Mouse (Mus musculus) embryonic facial prominence, embryonic 15.5 days (tissue): ENCODE results near the gene Ogdhl. TPM values are rescaled to one million over a fixed set of nuclear protein-coding genes. Genes with fewer than 3 reads are reported as not detected.
A peak's percentile ranks its signal among the peaks of the same experiment; 100 is the strongest.

ENCODE experiments used
- ATAC-seq: fragments of 200-750 bp; cut with Nextera tagmentation; 2 replicates; pipeline ENCODE4 v1.8.0; 2017; ENCODE audit warnings: low read depth, moderate TSS enrichment; ENCODE audit not compliant: insufficient number of reproducible peaks, low FRiP score, low TSS enrichment
- H3K27ac ChIP-seq: fragments of 300-500 bp; sonication (generic); replicated peaks from 2 replicates; pipeline ENCODE4 v1.5.1; 2015; ENCODE audit warnings: mild to moderate bottlenecking, inconsistent platforms
- H3K27me3 ChIP-seq: fragments of 300-500 bp; sonication (generic); 2 replicates; pipeline ENCODE4 v1.6.1; 2015; ENCODE audit warnings: inconsistent platforms
- H3K36me3 ChIP-seq: fragments of 300-500 bp; sonication (generic); 2 replicates; pipeline ENCODE4 v1.6.1; 2015; ENCODE audit warnings: mild to moderate bottlenecking, inconsistent platforms
- H3K4me1 ChIP-seq: fragments of 300-500 bp; sonication (generic); 2 replicates; pipeline ENCODE4 v1.6.1; 2015; ENCODE audit warnings: inconsistent platforms
- H3K4me2 ChIP-seq: fragments of 300-500 bp; sonication (generic); replicated peaks from 2 replicates; pipeline ENCODE4 v1.6.1; 2015; ENCODE audit warnings: mild to moderate bottlenecking, inconsistent platforms
- H3K4me3 ChIP-seq: fragments of 300-500 bp; sonication (generic); replicated peaks from 2 replicates; pipeline ENCODE4 v1.5.1; 2015; ENCODE audit warnings: mild to moderate bottlenecking, inconsistent platforms
- H3K9ac ChIP-seq: fragments of 300-500 bp; sonication (generic); 2 replicates; pipeline ENCODE4 v1.6.1; 2015; ENCODE audit warnings: inconsistent platforms
- H3K9me3 ChIP-seq: fragments of 300-500 bp; sonication (generic); replicated peaks from 2 replicates; pipeline ENCODE4 v1.6.1; 2016; ENCODE audit warnings: inconsistent platforms
- WGBS: fragments of 180-500 bp; shearing (Covaris S2); methylation state at CpG from one replicate; pipeline ENCODE4 v1.1.7; 2015; 5-methylcytosine and 5-hydroxymethylcytosine counted together
- polyA plus RNA-seq: library from polyadenylated mRNA; unstranded; fragments of >200 nt; fragmentation: Nextera tagmentation; extraction: Ambion mirVana; gene quantifications from 2 replicates; pipeline ENCODE4 v1.2.1, GENCODE M21; 2015

Gene Ogdhl
- 12.5 and 13.9 TPM in 2 replicates for polyA plus RNA-seq

- 4% methylated on average over 48 of the region's 50 CpGs for WGBS
Measured at GRCm38 (mm10) chr14:32321732-32322685, at the start of gene Ogdhl. Gene Ogdhl (plus strand): TSS chr14:32322019.

GRCm38 (mm10) chr14:32301622-32302021, 20.2 kb upstream of the Ogdhl start:
- H3K4me1 ChIP-seq: no peaks in the 10 kb centered on the region
- 0 out of 2 replicates have a peak, but pooled peaks cover 8% of the 10 kb centered on the region for H3K36me3 ChIP-seq
- H3K9me3 ChIP-seq: no peaks in the 10 kb centered on the region
- 49% methylated on average over 12 of the region's 12 CpGs for WGBS
- H3K27me3 ChIP-seq: no peaks in the 10 kb centered on the region
- H3K9ac ChIP-seq: no peak overlapping the region
- H3K4me3 ChIP-seq: no peak overlapping the region
- no peak overlapping the region for H3K4me2 ChIP-seq
- no peak for ATAC-seq
- no peak overlapping the region for H3K27ac ChIP-seq

More at GRCm38 (mm10) chr14:32321732-32322685, at the start of gene Ogdhl:
- H3K4me1 ChIP-seq: peaks cover 13% of the 10 kb centered on the region; the same call in 1 of the 2 replicates
- H3K27me3 ChIP-seq: no peaks in the 10 kb centered on the region
- no peaks in the 10 kb centered on the region for H3K9me3 ChIP-seq
- H3K4me3 ChIP-seq: peak within 1 kb of the TSS; percentile 72
- ATAC-seq: peak; percentile 76
- H3K4me2 ChIP-seq: peak within 1 kb of the TSS; percentile 90
- no peak within 1 kb of the TSS for H3K27ac ChIP-seq
- no peaks in the 10 kb centered on the region for H3K36me3 ChIP-seq
- H3K9ac ChIP-seq: peak within 1 kb of the TSS; percentile 55

- ATAC-seq: no peak
- Histone ChIP-seq H3K4me1 (no peaks in the 10 kb centered on the region), H3K27ac (no peak overlapping the region), H3K27me3 (no peaks in the 10 kb centered on the region), H3K36me3 (0 out of 2 replicates have a peak, but pooled peaks cover 8% of the 10 kb centered on the region), H3K9ac (no peak overlapping the region), H3K9me3 (no peaks in the 10 kb centered on the region), H3K4me2 (no peak overlapping the region), H3K4me3 (no peak overlapping the region)
- WGBS: 84% methylated on average over 7 of the region's 7 CpGs
Measured at GRCm38 (mm10) chr14:32302423-32302822, 19.4 kb upstream of the Ogdhl start.

GRCm38 (mm10) chr14:32304921-32305320, 16.9 kb upstream of the Ogdhl start:
- no peak overlapping the region for H3K9ac ChIP-seq
- H3K27me3 ChIP-seq: no peaks in the 10 kb centered on the region
- WGBS: 90% methylated on average over 8 of the region's 8 CpGs
- no peaks in the 10 kb centered on the region for H3K4me1 ChIP-seq
- no peaks in the 10 kb centered on the region for H3K9me3 ChIP-seq
- H3K27ac ChIP-seq: no peak overlapping the region
- no peak overlapping the region for H3K4me3 ChIP-seq
- ATAC-seq: no peak
- H3K4me2 ChIP-seq: no peak overlapping the region
- H3K36me3 ChIP-seq: no peaks in the 10 kb centered on the region

- Histone ChIP-seq H3K27ac (no peak overlapping the region), H3K4me2 (no peak overlapping the region)
- 43% methylated on average over 8 of the region's 8 CpGs for whole genome bisulfite sequencing
Measured at GRCm38 (mm10) chr14:32309876-32310275, 11.9 kb upstream of the Ogdhl start.

GRCm38 (mm10) chr14:32311381-32312035, 10.3 kb upstream of the Ogdhl start:
- H3K9ac ChIP-seq: no peak overlapping the region
- no peaks in the 10 kb centered on the region for H3K27me3 ChIP-seq
- H3K9me3 ChIP-seq: no peaks in the 10 kb centered on the region
- ATAC-seq: no peak
- no peak overlapping the region for H3K4me3 ChIP-seq
- H3K4me2 ChIP-seq: no peak overlapping the region
- no peaks in the 10 kb centered on the region for H3K36me3 ChIP-seq
- no peak overlapping the region for H3K27ac ChIP-seq
- WGBS: 93% methylated on average over 2 of the region's 2 CpGs
- H3K4me1 ChIP-seq: no peaks in the 10 kb centered on the region

More at GRCm38 (mm10) chr14:32309876-32310275, 11.9 kb upstream of the Ogdhl start:
- Histone ChIP-seq H3K9ac (no peak overlapping the region), H3K4me3 (no peak overlapping the region), H3K4me1 (no peaks in the 10 kb centered on the region), H3K9me3 (no peaks in the 10 kb centered on the region), H3K27me3 (no peaks in the 10 kb centered on the region), H3K36me3 (no peaks in the 10 kb centered on the region)
- ATAC-seq: no peak

GRCm38 (mm10) chr14:32317822-32318221, 4.0 kb upstream of the Ogdhl start:
- WGBS: 5% methylated on average over 4 of the region's 4 CpGs
- H3K27ac ChIP-seq: no peak overlapping the region
- no peak overlapping the region for H3K9ac ChIP-seq
- ATAC-seq: no peak
- no peaks in the 10 kb centered on the region for H3K9me3 ChIP-seq
- no peaks in the 10 kb centered on the region for H3K27me3 ChIP-seq
- H3K4me1 ChIP-seq: peaks cover 13% of the 10 kb centered on the region; the same call in 1 of the 2 replicates
- no peak overlapping the region for H3K4me2 ChIP-seq
- no peaks in the 10 kb centered on the region for H3K36me3 ChIP-seq
- H3K4me3 ChIP-seq: no peak overlapping the region

GRCm38 (mm10) chr14:32323221-32323620, 1.4 kb downstream of the Ogdhl start:
- H3K4me3 ChIP-seq: no peak overlapping the region
- no peak for ATAC-seq
- peaks cover 13% of the 10 kb centered on the region; the same call in 1 of the 2 replicates for H3K4me1 ChIP-seq
- H3K27me3 ChIP-seq: no peaks in the 10 kb centered on the region
- 91% methylated on average over 5 of the region's 5 CpGs for WGBS
- H3K9me3 ChIP-seq: no peaks in the 10 kb centered on the region
- no peak overlapping the region for H3K4me2 ChIP-seq
- no peak overlapping the region for H3K27ac ChIP-seq
- no peak overlapping the region for H3K9ac ChIP-seq
- no peaks in the 10 kb centered on the region for H3K36me3 ChIP-seq

- Histone ChIP-seq H3K9ac (no peak overlapping the region), H3K27ac (no peak overlapping the region), H3K4me3 (no peak overlapping the region), H3K27me3 (no peaks in the 10 kb centered on the region), H3K4me1 (peaks cover 4% of the 10 kb centered on the region; the same call in 1 of the 2 replicates), H3K9me3 (no peaks in the 10 kb centered on the region), H3K4me2 (no peak overlapping the region), H3K36me3 (no peaks in the 10 kb centered on the region)
- 93% methylated on average over 9 of the region's 9 CpGs for WGBS
- no peak for ATAC-seq
Measured at GRCm38 (mm10) chr14:32327366-32327765, 5.5 kb downstream of the Ogdhl start.

GRCm38 (mm10) chr14:32332515-32333445, 11.0 kb downstream of the Ogdhl start:
- H3K27ac ChIP-seq: no peak overlapping the region
- H3K4me2 ChIP-seq: no peak overlapping the region
- 73% methylated on average over 20 of the region's 20 CpGs for WGBS
- H3K36me3 ChIP-seq: 0 out of 2 replicates have a peak, but pooled peaks cover 5% of the 10 kb centered on the region
- no peaks in the 10 kb centered on the region for H3K9me3 ChIP-seq
- H3K4me3 ChIP-seq: no peak overlapping the region
- no peak overlapping the region for H3K9ac ChIP-seq
- no peak for ATAC-seq
- 0 out of 2 replicates have a peak, but pooled peaks cover 2% of the 10 kb centered on the region for H3K4me1 ChIP-seq
- no peaks in the 10 kb centered on the region for H3K27me3 ChIP-seq
